Mouse (Mus musculus): ENCODE data around the gene Cpt1b. TPM values are rescaled to one million over a fixed set of nuclear protein-coding genes. Genes with fewer than 3 reads are reported as not detected.

Cpt1b gene
- polyA plus RNA-seq, 1 experiment from 2014 or later: 0.70 TPM

GRCm38 (mm10) chr15:89376040-89376439, 49.6 kb downstream of the Cpt1b start:
- H3K4me1 ChIP-seq: peaks cover 33% of the 10 kb centered on the region

GRCm38 (mm10) chr15:89374801-89375534, 50.7 kb downstream of the Cpt1b start:
- peaks cover 29% of the 10 kb centered on the region for H3K36me3 ChIP-seq (replicated peaks)
- WGBS: 92% methylated on average over 17 of the region's 17 CpGs
- no peak overlapping the region for H3K4me3 ChIP-seq (replicated peaks)
- no peak for ATAC-seq (ENCODE audit: low FRiP score)
- no peaks in the 10 kb centered on the region for H3K9me3 ChIP-seq
- no peak overlapping the region for H3K27ac ChIP-seq
- H3K9ac ChIP-seq: no peak overlapping the region; the same call in 1 of the 2 replicates
- H3K4me1 ChIP-seq: peaks cover 33% of the 10 kb centered on the region
- H3K27me3 ChIP-seq: peaks cover 45% of the 10 kb centered on the region
- H3K4me2 ChIP-seq: no peak overlapping the region

More at GRCm38 (mm10) chr15:89376040-89376439, 49.6 kb downstream of the Cpt1b start:
- Histone ChIP-seq H3K9ac (no peak overlapping the region), H3K4me3 (replicated peaks) (no peak overlapping the region), H3K9me3 (no peaks in the 10 kb centered on the region), H3K27me3 (peaks cover 49% of the 10 kb centered on the region), H3K4me2 (no peak overlapping the region), H3K27ac (no peak overlapping the region), H3K36me3 (replicated peaks) (peaks cover 19% of the 10 kb centered on the region)
- no peak for ATAC-seq (ENCODE audit: low FRiP score)
- 83% methylated on average over 7 of the region's 7 CpGs for WGBS

GRCm38 (mm10) chr15:89374340-89374739, 51.3 kb downstream of the Cpt1b start:
- peaks cover 31% of the 10 kb centered on the region for H3K4me1 ChIP-seq

GRCm38 (mm10) chr15:89373762-89374248, 51.9 kb downstream of the Cpt1b start, which contains the start of gene Sco2:
TSS of gene Sco2 (minus strand) at chr15:89373846.
- WGBS: under 1% methylated on average over 42 of the region's 42 CpGs
- no peaks in the 10 kb centered on the region for H3K9me3 ChIP-seq
- H3K4me2 ChIP-seq: peak within 1 kb of the TSS; percentile 89
- H3K4me3 ChIP-seq (replicated peaks): peak within 1 kb of the TSS; percentile 70
- H3K36me3 ChIP-seq (replicated peaks): peaks cover 41% of the 10 kb centered on the region
- H3K27ac ChIP-seq: peak within 1 kb of the TSS; percentile 94
- H3K27me3 ChIP-seq: peaks cover 36% of the 10 kb centered on the region
- H3K4me1 ChIP-seq: peaks cover 26% of the 10 kb centered on the region
- H3K9ac ChIP-seq: peak within 1 kb of the TSS; percentile 71
- ATAC-seq (ENCODE audit: low FRiP score): peak; percentile 87

More at GRCm38 (mm10) chr15:89374340-89374739, 51.3 kb downstream of the Cpt1b start:
- Histone ChIP-seq H3K4me3 (replicated peaks) (peak overlapping the region; percentile 70), H3K4me2 (peak overlapping the region; percentile 89), H3K27ac (peak overlapping the region; percentile 94; the same call in 1 of the 2 replicates), H3K9ac (peak overlapping the region; percentile 71), H3K9me3 (no peaks in the 10 kb centered on the region), H3K36me3 (replicated peaks) (peaks cover 36% of the 10 kb centered on the region), H3K27me3 (peaks cover 42% of the 10 kb centered on the region)
- no peak for ATAC-seq (ENCODE audit: low FRiP score)
- 54% methylated on average over 9 of the region's 9 CpGs for WGBS

GRCm38 (mm10) chr15:89373027-89373761, 52.5 kb downstream of the Cpt1b start:
- ATAC-seq (ENCODE audit: low FRiP score): peak; percentile 85
- Histone ChIP-seq H3K4me3 (replicated peaks) (peak overlapping the region; percentile 70), H3K4me2 (peak overlapping the region; percentile 89), H3K9me3 (no peaks in the 10 kb centered on the region), H3K4me1 (peaks cover 20% of the 10 kb centered on the region), H3K9ac (peak overlapping the region; percentile 71), H3K36me3 (replicated peaks) (peaks cover 47% of the 10 kb centered on the region), H3K27me3 (peaks cover 30% of the 10 kb centered on the region), H3K27ac (peak overlapping the region; percentile 94)
- 2% methylated on average over 35 of the region's 35 CpGs for WGBS

GRCm38 (mm10) chr15:89372536-89372935, 53.1 kb downstream of the Cpt1b start:
- H3K27me3 ChIP-seq: peaks cover 24% of the 10 kb centered on the region
- no peak overlapping the region for H3K9ac ChIP-seq
- no peak overlapping the region for H3K4me3 ChIP-seq (replicated peaks)
- H3K9me3 ChIP-seq: no peaks in the 10 kb centered on the region
- peaks cover 54% of the 10 kb centered on the region for H3K36me3 ChIP-seq (replicated peaks)
- ATAC-seq (ENCODE audit: low FRiP score): no peak
- no peak overlapping the region for H3K27ac ChIP-seq
- WGBS: 86% methylated on average over 7 of the region's 7 CpGs
- H3K4me2 ChIP-seq: peak overlapping the region; percentile 89
- H3K4me1 ChIP-seq: peaks cover 17% of the 10 kb centered on the region

GRCm38 (mm10) chr15:89372068-89372467, 53.6 kb downstream of the Cpt1b start:
- H3K4me3 ChIP-seq (replicated peaks): no peak overlapping the region
- no peak for ATAC-seq (ENCODE audit: low FRiP score)
- H3K9ac ChIP-seq: no peak overlapping the region
- H3K4me1 ChIP-seq: peaks cover 14% of the 10 kb centered on the region
- H3K27ac ChIP-seq: no peak overlapping the region
- peaks cover 19% of the 10 kb centered on the region for H3K27me3 ChIP-seq
- 88% methylated on average over 13 of the region's 13 CpGs for WGBS
- no peak overlapping the region for H3K4me2 ChIP-seq
- H3K36me3 ChIP-seq (replicated peaks): peaks cover 58% of the 10 kb centered on the region
- H3K9me3 ChIP-seq: no peaks in the 10 kb centered on the region

Other genes with a start within 250 kb of the Cpt1b start
- gene Plxnb2, start 245.1 kb downstream of the Cpt1b start, polyA plus RNA-seq (2016; fragmentation: Nextera tagmentation; extraction: Ambion mirVana): 174 and 182 TPM in 2 replicates
- 38.8 and 44.0 TPM in 2 replicates for gene Dennd6b, start 229.4 kb downstream of the Cpt1b start, polyA plus RNA-seq (2016; fragmentation: Nextera tagmentation; extraction: Ambion mirVana)
- gene Ppp6r2, start 214.3 kb downstream of the Cpt1b start, polyA plus RNA-seq (2016; fragmentation: Nextera tagmentation; extraction: Ambion mirVana): 47.1 and 57.2 TPM in 2 replicates
- 82.5 and 88.9 TPM in 2 replicates for gene Sbf1, start 110.6 kb downstream of the Cpt1b start, polyA plus RNA-seq (2016; fragmentation: Nextera tagmentation; extraction: Ambion mirVana)
- not detected in 2 replicates for gene Adm2, start 103.1 kb downstream of the Cpt1b start, polyA plus RNA-seq (2016; fragmentation: Nextera tagmentation; extraction: Ambion mirVana)
- gene Miox, start 91.5 kb downstream of the Cpt1b start, polyA plus RNA-seq (2016; fragmentation: Nextera tagmentation; extraction: Ambion mirVana): not detected in 2 replicates
- gene Lmf2, start 70.2 kb downstream of the Cpt1b start, polyA plus RNA-seq (2016; fragmentation: Nextera tagmentation; extraction: Ambion mirVana): 45.6 and 47.0 TPM in 2 replicates
- gene Ncaph2, start 70.1 kb downstream of the Cpt1b start, polyA plus RNA-seq (2016; fragmentation: Nextera tagmentation; extraction: Ambion mirVana): 186 and 191 TPM in 2 replicates
- gene Sco2, start 52.0 kb downstream of the Cpt1b start, polyA plus RNA-seq (2016; fragmentation: Nextera tagmentation; extraction: Ambion mirVana): 4.7 and 5.1 TPM in 2 replicates
- 1.1 and 1.4 TPM in 2 replicates for gene Tymp, start 48.8 kb downstream of the Cpt1b start, polyA plus RNA-seq (2016; fragmentation: Nextera tagmentation; extraction: Ambion mirVana)
- gene Odf3b, start 46.6 kb downstream of the Cpt1b start, polyA plus RNA-seq (2016; fragmentation: Nextera tagmentation; extraction: Ambion mirVana): 1.1 TPM in 2 replicates
- not detected in 2 replicates for gene Klhdc7b, start 40.9 kb downstream of the Cpt1b start, polyA plus RNA-seq (2016; fragmentation: Nextera tagmentation; extraction: Ambion mirVana)
- not detected in 2 replicates for gene Syce3, start 15.4 kb downstream of the Cpt1b start, polyA plus RNA-seq (2016; fragmentation: Nextera tagmentation; extraction: Ambion mirVana)
- gene C730034F03Rik, start 3.7 kb upstream of the Cpt1b start, polyA plus RNA-seq (2016; fragmentation: Nextera tagmentation; extraction: Ambion mirVana): 3.8 and 5.0 TPM in 2 replicates
- gene Gm44502, start 3.8 kb upstream of the Cpt1b start, polyA plus RNA-seq (2016; fragmentation: Nextera tagmentation; extraction: Ambion mirVana): 0.27 TPM in 1 of 2 replicates, not detected in the other
- gene Chkb, start 4.0 kb upstream of the Cpt1b start, polyA plus RNA-seq (2016; fragmentation: Nextera tagmentation; extraction: Ambion mirVana): 58.8 and 62.6 TPM in 2 replicates
- gene Mapk8ip2, start 28.1 kb upstream of the Cpt1b start, polyA plus RNA-seq (2016; fragmentation: Nextera tagmentation; extraction: Ambion mirVana): 44.1 and 51.6 TPM in 2 replicates
- gene Arsa, start 51.6 kb upstream of the Cpt1b start, polyA plus RNA-seq (2016; fragmentation: Nextera tagmentation; extraction: Ambion mirVana): 12.5 and 13.6 TPM in 2 replicates
- gene Shank3, start 73.8 kb upstream of the Cpt1b start, polyA plus RNA-seq (2016; fragmentation: Nextera tagmentation; extraction: Ambion mirVana): 7.9 and 8.8 TPM in 2 replicates
- gene Acr, start 142.5 kb upstream of the Cpt1b start, polyA plus RNA-seq (2016; fragmentation: Nextera tagmentation; extraction: Ambion mirVana): 1.5 and 1.7 TPM in 2 replicates
- gene Rabl2, start 166.1 kb upstream of the Cpt1b start, polyA plus RNA-seq (2016; fragmentation: Nextera tagmentation; extraction: Ambion mirVana): 60.7 and 62.8 TPM in 2 replicates